Mouse (Mus musculus) heart, embryonic 16.5 days (tissue): Measurements from ENCODE around the gene Fchsd2. TPM values are rescaled to one million over a fixed set of nuclear protein-coding genes. Genes with fewer than 3 reads are reported as not detected.

Experiments used
- ATAC-seq: fragments of 200-750 bp; cut with Nextera tagmentation; replicated peaks from 2 replicates; pipeline ENCODE4 v1.8.0; 2017; ENCODE audit warnings: moderate number of reproducible peaks; ENCODE audit not compliant: insufficient read depth, low FRiP score; ENCODE audit errors: extremely low read depth
- H3K27ac ChIP-seq: fragments of 300-500 bp; sonication (generic); 2 replicates; pipeline ENCODE4 v1.5.1; 2014; ENCODE audit warnings: mild to moderate bottlenecking, low read length, control low read depth, moderate library complexity
- H3K27me3 ChIP-seq: fragments of 300-500 bp; sonication (generic); 2 replicates; pipeline ENCODE4 v1.6.1; 2014; ENCODE audit warnings: low read length, mixed read lengths; ENCODE audit not compliant: control insufficient read depth, insufficient read depth
- H3K36me3 ChIP-seq: fragments of 300-500 bp; sonication (generic); 2 replicates; pipeline ENCODE4 v1.6.1; 2014; ENCODE audit not compliant: control insufficient read depth, insufficient read depth
- H3K4me1 ChIP-seq: fragments of 300-500 bp; sonication (generic); 2 replicates; pipeline ENCODE4 v1.6.1; 2014; ENCODE audit warnings: low read length, mixed read lengths; ENCODE audit not compliant: control insufficient read depth, insufficient read depth
- H3K4me2 ChIP-seq: fragments of 300-500 bp; sonication (generic); 2 replicates; pipeline ENCODE4 v1.6.1; 2014; ENCODE audit warnings: low read depth, mild to moderate bottlenecking, control low read depth, low read length
- H3K4me3 ChIP-seq: fragments of 300-500 bp; sonication (generic); 2 replicates; pipeline ENCODE4 v1.5.1; 2014; ENCODE audit warnings: mild to moderate bottlenecking, control low read depth, low read length
- H3K9ac ChIP-seq: fragments of 300-500 bp; sonication (generic); 2 replicates; pipeline ENCODE4 v1.6.1; 2014; ENCODE audit warnings: low read length, control low read depth
- H3K9me3 ChIP-seq: fragments of 300-500 bp; sonication (generic); replicated peaks from 2 replicates; pipeline ENCODE4 v1.6.1; 2016; ENCODE audit warnings: low read length; ENCODE audit not compliant: control insufficient read depth
- WGBS: fragments of 180-500 bp; shearing (Covaris S2); extraction: QIAGEN DNeasy Blood & Tissue Kit; methylation state at CpG from one replicate; pipeline ENCODE4 v1.1.7; 2014; 5-methylcytosine and 5-hydroxymethylcytosine counted together
- polyA plus RNA-seq: library from polyadenylated mRNA; unstranded; fragments of >200 nt; fragmentation: Nextera tagmentation; extraction: Ambion mirVana; gene quantifications from 2 replicates; pipeline ENCODE4 v1.2.1, GENCODE M21; 2015

The Fchsd2 gene
- polyA plus RNA-seq, 1 experiment from 2014 or later: 16.4 TPM

DNA sequence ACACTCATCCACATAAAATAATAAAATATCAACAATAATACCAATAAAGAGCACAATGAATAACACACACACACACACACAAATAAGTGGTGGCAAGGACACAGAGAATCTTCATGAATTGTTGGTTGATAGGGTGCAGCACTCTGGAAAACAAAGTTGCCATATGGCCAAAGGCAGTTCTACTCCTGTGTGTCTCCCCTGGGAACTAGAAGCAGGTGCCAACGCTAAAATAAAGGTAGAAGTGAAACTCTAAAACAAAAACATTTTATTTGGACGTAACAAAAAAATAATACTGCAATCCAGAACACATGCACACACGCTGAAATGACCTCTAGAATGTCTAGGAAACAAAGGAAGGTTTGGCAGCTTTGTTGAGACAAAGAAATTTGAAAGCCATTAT is 140.1 kb downstream of the Fchsd2 start:
- ATAC-seq: no peak
- WGBS: 81% methylated on average over 3 of the region's 3 CpGs
- Histone ChIP-seq H3K4me2 (no peak overlapping the region), H3K9ac (no peak overlapping the region), H3K27ac (no peak overlapping the region), H3K27me3 (no peaks in the 10 kb centered on the region), H3K4me1 (no peaks in the 10 kb centered on the region), H3K9me3 (no peaks in the 10 kb centered on the region), H3K36me3 (no peaks in the 10 kb centered on the region; the same call in 1 of the 2 replicates), H3K4me3 (no peak overlapping the region)

DNA sequence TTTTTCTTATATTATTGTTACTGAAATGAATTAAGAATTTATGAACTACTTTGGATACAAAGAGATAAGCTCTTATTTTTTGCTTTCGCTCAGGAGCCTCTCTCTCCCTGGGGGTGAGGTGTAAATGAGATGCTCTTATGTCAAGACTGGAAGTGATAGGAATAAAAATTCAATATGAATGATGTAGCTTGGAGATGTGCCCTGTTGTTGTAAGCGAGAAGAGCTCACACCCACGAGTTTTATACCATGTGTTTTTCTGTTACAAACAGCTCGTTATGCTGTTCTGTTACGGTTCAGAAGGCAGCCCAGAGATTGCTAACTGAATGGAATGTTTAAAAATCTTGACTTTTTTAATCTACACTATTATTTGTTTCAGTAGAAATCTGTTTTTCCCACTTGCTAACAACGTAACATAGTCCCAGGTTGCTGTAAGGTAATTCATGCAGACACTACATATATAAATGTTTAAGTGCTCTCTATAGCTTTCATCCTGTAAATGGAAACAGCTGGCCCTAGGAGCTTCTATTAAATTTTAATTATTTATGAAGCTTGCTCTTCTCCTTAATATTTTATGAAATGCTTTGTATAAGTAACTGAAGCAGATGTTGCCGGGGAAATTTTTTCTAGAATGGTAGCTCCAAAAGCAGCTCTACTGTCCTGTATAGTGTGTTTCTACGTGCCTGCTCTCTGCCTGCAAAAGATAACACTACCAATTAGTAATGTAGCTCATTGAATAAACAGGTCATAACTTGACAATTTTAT is 144.2 kb downstream of the Fchsd2 start:
- Histone ChIP-seq H3K27me3 (no peaks in the 10 kb centered on the region), H3K9me3 (no peaks in the 10 kb centered on the region), H3K9ac (no peak overlapping the region), H3K27ac (no peak overlapping the region), H3K4me2 (no peak overlapping the region), H3K4me1 (peaks cover 5% of the 10 kb centered on the region; the same call in 1 of the 2 replicates), H3K36me3 (no peaks in the 10 kb centered on the region; the same call in 1 of the 2 replicates), H3K4me3 (no peak overlapping the region)
- 79% methylated on average over 8 of the region's 8 CpGs for WGBS
- no peak for ATAC-seq

DNA sequence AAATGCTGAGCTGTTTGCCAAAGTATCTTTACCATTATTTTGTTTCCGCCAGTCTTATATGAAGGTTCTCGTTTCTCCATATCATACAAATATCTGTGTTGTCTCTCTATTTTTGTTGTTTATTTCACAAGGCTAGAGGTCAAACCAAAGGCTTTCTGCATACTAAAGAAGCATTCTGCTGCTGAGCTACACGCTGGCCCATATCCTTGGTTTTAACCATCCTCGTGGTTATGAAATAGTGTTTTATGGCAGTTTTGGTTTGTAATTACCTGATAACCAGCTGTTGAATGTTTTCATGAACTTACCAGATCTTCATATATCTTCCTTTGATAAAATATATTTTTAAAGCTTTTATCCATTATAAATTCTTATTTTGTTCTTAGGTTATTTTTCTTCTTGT is 156.1 kb downstream of the Fchsd2 start:
- Histone ChIP-seq H3K4me2 (no peak overlapping the region), H3K27ac (no peak overlapping the region), H3K9me3 (no peaks in the 10 kb centered on the region), H3K27me3 (no peaks in the 10 kb centered on the region), H3K36me3 (peaks cover 15% of the 10 kb centered on the region; the same call in 1 of the 2 replicates), H3K9ac (no peak overlapping the region), H3K4me3 (no peak overlapping the region), H3K4me1 (no peaks in the 10 kb centered on the region)
- ATAC-seq: no peak
- WGBS: 93% methylated on average over 4 of the region's 4 CpGs

DNA sequence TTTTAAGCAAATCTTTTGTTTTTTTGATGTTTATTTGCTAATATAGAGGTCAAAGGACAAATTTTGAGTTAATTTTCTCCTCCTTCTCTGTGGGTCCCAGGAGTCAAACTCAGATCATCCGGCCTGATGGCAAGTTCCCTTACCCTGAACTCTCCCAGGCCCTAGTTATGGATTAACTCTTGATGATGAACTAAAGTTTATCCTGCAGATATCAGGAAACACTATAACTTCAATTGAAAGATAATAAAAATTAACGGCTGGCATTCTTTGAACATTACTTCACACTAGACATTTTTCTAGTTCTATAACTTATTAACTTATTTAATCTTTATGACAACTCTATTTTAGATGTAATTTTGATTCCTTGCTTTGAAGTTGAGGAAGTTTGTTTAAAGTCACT is 156.5 kb downstream of the Fchsd2 start:
- H3K4me2 ChIP-seq: no peak overlapping the region
- H3K4me3 ChIP-seq: no peak overlapping the region
- no peaks in the 10 kb centered on the region for H3K27me3 ChIP-seq
- no peaks in the 10 kb centered on the region for H3K4me1 ChIP-seq
- peaks cover 18% of the 10 kb centered on the region; the same call in 1 of the 2 replicates for H3K36me3 ChIP-seq
- H3K27ac ChIP-seq: no peak overlapping the region
- WGBS: 80% methylated on average over 2 of the region's 2 CpGs
- no peak overlapping the region for H3K9ac ChIP-seq
- H3K9me3 ChIP-seq: no peaks in the 10 kb centered on the region
- no peak for ATAC-seq

DNA sequence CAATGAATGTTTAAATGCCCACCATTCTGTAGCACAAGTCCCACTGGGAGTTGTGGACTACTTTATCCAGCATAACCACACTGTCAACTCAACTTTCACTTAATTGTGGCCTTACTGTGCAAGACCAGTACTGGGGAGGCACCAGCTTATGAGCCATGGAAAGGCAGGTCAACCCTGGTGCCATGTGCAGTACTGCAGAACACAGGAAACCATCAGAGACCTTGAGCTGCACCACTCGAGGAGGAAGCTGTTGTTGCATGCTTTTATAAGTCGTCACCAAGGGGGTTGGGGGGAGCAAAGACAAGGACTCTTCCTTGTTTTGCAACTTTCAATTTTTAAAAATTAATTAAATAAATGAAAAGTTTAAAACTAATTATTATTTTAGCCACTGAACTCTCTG is 160.4 kb downstream of the Fchsd2 start:
- Histone ChIP-seq H3K9me3 (no peaks in the 10 kb centered on the region), H3K9ac (no peak overlapping the region), H3K27me3 (no peaks in the 10 kb centered on the region), H3K27ac (no peak overlapping the region; the same call in 1 of the 2 replicates), H3K4me2 (no peak overlapping the region), H3K4me3 (no peak overlapping the region), H3K36me3 (peaks cover 22% of the 10 kb centered on the region; the same call in 1 of the 2 replicates), H3K4me1 (no peaks in the 10 kb centered on the region)
- 59% methylated on average over 2 of the region's 2 CpGs for WGBS
- no peak for ATAC-seq

DNA sequence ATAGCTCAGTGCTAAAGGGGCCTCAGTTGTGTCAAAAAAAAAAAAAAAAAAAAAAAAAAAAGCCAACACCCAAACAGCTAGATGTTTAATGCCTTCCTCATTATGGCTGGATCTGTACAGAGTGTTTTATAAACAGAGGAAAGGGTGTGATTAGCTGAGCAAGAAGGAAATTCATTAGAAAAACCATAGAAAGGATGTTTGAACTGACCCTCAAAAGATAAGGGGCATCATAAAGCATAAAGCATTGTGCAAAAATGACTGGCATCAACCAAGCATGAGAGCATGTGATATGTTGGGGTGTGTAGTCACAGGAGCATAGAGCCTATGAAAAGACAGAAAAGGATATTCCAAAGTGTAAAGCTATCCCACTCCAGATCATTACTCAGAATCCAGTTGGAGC is 165.8 kb downstream of the Fchsd2 start:
- no peak for ATAC-seq
- no peaks in the 10 kb centered on the region for H3K9me3 ChIP-seq

DNA sequence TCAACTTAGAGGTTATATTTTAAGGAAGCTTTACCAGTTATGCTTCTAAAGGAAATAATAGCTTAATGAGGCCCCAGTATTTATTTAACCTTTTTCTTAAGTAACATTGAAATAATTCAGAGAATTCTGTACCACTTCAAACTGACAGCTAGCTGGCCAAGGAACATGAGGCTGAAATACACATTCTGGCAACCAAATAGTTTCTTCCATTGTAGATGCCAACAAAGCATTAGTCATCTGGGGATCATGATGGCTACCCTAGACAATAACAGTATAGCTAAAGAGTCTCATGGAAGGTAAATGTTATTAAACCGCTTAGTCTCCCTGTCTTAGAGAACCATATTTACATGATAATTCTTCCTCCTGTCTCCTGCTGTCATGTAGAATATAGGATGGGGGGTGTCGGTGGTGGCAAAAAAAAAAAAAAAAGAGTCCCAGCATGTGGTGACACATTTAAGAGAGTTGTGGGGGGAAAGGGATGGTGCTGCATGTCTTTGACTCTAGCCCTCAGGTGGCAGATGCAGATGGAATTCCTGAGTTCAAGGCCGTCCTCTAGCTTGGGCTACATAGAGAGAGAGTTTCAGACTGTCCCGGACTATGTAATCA is 169.4 kb downstream of the Fchsd2 start:
- H3K27ac ChIP-seq: no peak overlapping the region
- H3K4me2 ChIP-seq: no peak overlapping the region
- peaks cover 6% of the 10 kb centered on the region for H3K4me1 ChIP-seq
- H3K36me3 ChIP-seq: peaks cover 10% of the 10 kb centered on the region
- H3K9me3 ChIP-seq: no peaks in the 10 kb centered on the region
- no peak for ATAC-seq
- no peak overlapping the region for H3K4me3 ChIP-seq
- 95% methylated on average over 4 of the region's 4 CpGs for WGBS
- H3K27me3 ChIP-seq: no peaks in the 10 kb centered on the region
- no peak overlapping the region for H3K9ac ChIP-seq

More for the DNA sequence above, 165.8 kb downstream of the Fchsd2 start:
- Histone ChIP-seq H3K9ac (no peak overlapping the region), H3K27ac (no peak overlapping the region), H3K4me1 (no peaks in the 10 kb centered on the region), H3K36me3 (peaks cover 22% of the 10 kb centered on the region), H3K4me2 (no peak overlapping the region), H3K27me3 (no peaks in the 10 kb centered on the region), H3K4me3 (no peak overlapping the region)

DNA sequence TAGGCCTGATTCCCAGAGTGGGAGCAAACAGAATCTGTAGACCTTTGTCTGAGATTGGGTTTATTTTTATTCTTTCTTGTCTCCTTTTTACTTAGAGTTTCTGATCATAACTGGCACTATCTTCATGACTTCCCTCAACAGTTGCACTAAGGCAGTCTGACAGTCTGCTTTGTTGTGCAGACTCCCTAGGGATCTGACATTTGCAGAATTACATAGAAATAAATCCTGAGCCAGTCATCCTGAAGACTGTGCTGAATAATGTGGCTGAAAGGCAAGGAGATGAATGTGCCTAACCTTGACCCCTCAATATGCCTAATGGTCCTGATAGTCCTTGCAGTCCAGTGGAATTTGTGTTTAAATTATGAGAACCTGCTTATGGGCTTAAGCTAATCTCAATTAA is 170.8 kb downstream of the Fchsd2 start:
- no peak overlapping the region for H3K4me2 ChIP-seq
- ATAC-seq: no peak
- H3K4me1 ChIP-seq: peaks cover 15% of the 10 kb centered on the region
- no peak overlapping the region for H3K4me3 ChIP-seq
- no peaks in the 10 kb centered on the region for H3K9me3 ChIP-seq
- H3K27ac ChIP-seq: no peak overlapping the region
- no peak overlapping the region for H3K9ac ChIP-seq
- H3K36me3 ChIP-seq: peaks cover 10% of the 10 kb centered on the region
- H3K27me3 ChIP-seq: no peaks in the 10 kb centered on the region

DNA sequence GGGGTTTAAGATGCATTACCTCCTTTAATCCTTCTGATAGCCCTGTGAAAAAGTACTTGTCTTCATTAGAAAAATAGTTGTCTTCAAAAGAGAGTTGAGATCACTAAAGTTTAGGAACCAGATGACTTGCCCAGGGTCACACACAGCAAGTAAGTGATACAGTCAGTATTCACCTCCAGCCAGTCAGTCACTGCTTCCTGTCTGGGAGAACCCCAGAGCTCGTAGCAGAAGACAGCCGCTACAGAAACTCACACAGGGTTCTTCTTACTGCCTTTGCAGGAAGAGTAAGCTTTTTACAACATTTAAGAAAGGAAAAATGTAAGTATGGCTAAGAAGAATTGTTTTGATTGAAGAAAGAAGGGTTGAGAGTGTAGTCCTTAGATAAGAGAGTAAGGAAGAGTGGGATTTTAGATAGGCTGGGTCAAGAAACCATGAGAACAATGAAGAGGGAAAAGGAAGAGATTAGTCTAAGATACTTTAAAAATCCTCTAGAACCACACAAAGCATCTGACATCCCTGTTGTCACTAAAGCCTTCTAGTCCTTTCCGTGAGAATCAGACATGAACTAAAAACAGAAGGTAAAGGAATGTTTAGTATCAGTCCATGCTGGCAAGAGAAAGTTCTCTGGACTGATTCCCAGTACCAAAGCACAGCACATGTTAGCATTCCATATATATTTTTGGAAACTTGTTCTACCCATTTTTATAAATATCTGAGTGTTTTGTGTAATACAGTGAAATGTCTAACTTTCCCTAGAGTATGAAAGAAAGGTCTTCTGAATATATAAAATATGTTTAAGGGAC is 175.0 kb downstream of the Fchsd2 start:
- Histone ChIP-seq H3K27ac (peak overlapping the region; percentile 92), H3K36me3 (peaks cover 9% of the 10 kb centered on the region), H3K9me3 (no peaks in the 10 kb centered on the region), H3K9ac (no peak overlapping the region), H3K4me2 (no peak overlapping the region; the same call in 1 of the 2 replicates), H3K27me3 (no peaks in the 10 kb centered on the region), H3K4me1 (peaks cover 18% of the 10 kb centered on the region), H3K4me3 (no peak overlapping the region)
- WGBS: 25% methylated on average over 3 of the region's 3 CpGs
- ATAC-seq: peak; percentile 74
